Mouse (Mus musculus): ENCODE measurements around the gene Kcnn3.

Kcnn3 gene

DNA sequence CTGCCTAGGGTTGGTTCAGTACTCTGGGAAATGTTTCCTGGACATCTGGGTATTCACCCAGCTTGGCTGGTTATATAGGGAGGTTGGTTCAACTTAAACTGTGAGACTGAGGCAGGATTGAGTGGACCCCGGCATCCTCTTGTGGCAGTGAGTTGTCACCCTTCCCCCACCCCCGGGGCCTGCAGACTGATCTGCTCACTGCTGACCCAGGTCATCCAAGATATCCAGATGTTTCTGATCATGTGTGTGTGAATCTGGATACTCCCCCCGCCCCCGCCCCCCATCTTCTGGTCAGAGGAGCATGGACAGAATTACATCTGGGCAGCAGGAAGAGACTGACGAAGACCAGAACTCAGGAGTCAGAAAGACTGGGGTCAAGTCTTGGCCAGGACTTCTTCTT, 45.4 kb downstream of the Kcnn3 start:
- DNase-seq (ENCODE audit: low read depth): no peak

DNA sequence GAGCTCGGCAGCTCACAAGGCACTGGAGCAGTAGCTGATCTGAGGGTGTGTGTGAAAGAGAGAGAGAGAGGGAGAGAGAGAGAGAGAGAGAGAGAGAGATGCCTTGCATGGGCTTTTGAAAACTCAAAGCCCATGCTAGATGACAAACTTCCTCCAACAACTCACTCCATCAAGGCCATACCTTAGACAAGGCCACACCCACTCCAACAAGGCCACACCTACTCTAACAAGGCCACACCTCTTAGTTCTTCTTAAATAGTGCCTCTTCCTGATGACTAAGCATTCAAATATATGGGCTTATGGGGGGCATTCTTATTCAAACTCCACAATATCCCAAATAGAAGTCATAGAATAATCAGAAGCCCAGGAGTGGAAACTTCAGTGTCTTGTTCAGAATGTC, 49.1 kb downstream of the Kcnn3 start:
- no peak for DNase-seq (ENCODE audit: low read depth)

DNA sequence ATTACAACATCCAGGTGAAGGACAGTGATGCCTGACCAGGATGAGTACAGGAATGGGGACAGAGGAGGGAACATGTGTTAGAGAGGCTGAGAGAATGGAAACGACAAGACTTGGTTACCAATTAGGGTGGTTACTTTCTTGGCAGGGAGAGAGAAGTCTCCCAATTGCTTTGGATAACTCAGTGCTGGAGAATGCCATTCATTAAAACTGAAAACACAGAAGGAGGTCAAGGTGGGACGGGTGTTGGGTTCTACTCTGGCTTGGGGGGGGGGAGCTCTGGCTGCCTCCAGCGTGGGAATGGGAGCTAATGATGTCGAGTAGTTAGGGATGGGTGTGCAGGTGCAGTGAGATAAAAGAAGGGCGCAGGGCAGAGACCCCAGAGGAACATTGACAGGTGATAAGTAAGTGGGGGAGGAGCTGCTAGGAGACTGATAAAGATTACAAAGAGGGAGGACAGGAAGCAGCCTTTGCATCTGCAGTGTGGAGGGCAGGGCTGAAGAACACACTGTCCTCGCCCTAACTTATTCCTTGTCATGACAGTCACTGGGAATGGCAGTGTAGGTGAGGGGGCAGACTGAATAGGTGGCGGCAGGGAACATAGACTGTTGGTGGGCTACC, 49.9 kb downstream of the Kcnn3 start:
- no peak for DNase-seq (ENCODE audit: low read depth)

DNA sequence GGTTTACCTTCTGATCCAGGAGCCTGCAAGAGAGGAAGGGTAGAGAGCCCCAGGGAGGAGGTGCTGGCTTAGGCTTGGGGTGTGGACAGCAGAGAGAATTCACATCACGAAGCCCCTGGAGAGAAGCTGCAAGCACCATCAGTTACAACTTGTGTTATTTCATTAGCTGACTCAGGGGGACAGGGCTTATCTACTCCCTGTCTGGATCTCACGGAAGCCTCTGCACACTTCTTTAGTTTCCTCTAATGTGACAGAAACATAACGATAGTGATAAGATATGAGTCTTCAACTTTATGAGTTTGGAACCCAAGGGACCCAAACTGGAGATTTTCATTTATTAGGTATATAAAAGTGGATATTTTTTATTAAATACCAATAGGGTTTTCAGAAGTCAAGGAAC, 50.4 kb downstream of the Kcnn3 start:
- no peak for DNase-seq (ENCODE audit: low read depth)

DNA sequence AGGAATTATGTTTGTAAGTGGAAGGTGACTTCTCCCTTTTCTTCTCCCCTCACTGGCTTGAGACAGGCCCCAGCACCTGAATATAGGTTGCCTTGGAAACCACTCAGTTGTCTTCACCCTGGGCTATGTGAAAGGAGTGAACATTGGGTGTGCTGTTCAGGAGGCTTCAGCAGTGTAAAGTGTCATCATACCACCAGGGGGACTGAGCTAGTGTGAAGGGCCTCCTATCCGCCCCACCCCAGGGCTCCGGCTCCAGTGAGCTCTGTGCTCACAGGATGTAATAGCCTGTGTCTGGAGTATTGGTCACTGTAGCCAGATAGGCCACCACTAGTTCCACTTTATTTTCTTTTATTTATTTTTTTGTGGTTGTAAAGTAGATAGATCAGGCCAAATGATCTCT, 54.3 kb downstream of the Kcnn3 start:
- DNase-seq (ENCODE audit: low read depth): no peak

DNA sequence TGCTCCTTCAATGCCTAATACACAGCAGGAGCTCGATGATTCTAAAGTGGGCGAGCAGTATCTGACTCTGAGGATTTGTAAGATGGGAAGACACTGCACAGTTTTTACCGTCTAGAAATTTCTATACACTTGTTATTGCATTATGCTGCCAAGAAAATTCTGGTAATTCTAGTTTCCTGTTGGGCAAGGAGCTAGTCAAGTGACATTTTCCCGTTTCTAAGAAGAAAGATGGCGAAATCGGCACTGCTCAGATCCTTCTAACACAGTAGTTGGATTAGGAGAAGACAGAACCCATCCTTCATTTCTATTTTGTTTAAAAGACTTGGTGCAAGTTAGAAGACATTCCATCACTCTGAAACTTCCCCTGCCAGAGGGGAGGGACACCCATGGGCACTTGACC, 56.4 kb downstream of the Kcnn3 start:
- DNase-seq (ENCODE audit: low read depth): no peak

DNA sequence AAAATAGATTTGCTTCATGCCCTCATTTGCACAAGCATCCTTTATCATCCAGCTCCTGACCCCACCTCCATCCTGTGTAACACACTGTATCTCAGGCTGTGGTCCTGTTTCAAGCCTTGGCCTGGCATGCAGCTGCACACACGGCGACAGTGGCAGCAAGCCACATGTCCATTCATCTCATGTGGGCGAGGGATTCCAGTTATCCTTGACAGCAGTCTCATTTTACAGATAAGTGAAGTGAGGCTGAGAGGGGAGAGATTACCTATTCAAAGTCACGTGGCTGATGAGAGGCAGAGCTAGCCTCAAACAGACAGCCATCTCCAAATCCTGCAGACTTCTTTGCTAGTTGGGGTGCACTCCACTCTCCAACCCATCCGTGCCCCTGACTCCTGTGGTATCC, 57.2 kb downstream of the Kcnn3 start:
- DNase-seq (ENCODE audit: low read depth): no peak

DNA sequence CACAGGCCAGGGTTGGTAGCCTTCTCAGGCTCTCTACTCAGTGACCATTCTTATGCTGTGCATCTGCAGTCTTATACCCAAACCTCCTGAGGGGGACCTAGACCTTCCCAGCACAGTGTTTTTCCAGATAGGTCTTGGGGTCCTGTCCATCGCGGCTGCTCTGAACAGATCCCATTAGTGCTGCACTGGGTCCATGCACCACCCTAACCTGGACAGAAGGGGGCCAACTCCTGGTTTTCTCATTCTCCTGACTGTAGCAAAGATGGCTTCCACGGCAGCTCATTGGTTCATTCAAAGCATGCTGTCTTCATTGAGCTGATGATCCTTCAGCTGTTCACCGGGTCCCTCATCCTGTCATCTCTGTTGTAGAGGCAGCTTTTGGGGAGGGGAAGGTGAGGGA, 58.1 kb downstream of the Kcnn3 start:
- DNase-seq (ENCODE audit: low read depth): no peak

DNA sequence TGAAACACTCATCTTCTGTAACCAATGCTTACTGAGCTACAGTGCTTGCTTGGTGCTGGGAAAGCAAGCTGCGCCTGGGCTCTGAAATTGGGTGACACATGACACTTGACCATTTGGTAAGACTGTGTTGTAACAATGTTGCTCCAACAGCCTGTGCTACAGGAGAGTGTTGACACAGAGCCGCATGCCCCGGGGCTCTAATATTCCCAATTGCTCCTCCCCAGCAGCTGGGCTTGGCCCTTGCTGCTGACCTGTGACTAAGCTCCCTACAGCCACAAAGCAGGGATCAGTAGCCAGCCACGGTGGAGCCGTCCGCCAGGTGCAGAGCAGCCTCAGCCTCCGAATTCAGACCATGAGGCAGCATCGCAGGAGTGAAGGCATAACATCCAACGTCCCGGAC, 58.8 kb downstream of the Kcnn3 start:
- DNase-seq (ENCODE audit: low read depth): no peak

DNA sequence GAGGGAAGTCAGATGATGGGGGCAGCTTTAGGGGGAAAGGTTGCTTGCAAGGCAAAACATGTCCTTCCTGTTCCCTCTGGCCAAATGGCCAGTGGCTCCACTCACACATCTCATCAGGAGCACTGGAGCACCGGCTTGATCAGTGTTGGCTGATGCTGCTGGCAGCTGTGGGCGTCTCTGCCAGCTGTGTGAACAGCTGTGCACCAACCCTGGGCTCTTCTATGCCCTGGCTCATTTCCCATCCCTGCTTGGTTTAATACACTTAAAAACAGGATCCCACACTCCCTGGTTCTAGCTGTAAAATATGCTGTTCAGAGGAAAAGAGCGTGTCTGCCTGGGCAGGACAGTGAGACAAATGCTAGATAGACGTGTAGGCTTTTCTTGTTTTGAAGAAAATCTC, 64.3 kb downstream of the Kcnn3 start:
- no peak for DNase-seq (ENCODE audit: low read depth)

DNA sequence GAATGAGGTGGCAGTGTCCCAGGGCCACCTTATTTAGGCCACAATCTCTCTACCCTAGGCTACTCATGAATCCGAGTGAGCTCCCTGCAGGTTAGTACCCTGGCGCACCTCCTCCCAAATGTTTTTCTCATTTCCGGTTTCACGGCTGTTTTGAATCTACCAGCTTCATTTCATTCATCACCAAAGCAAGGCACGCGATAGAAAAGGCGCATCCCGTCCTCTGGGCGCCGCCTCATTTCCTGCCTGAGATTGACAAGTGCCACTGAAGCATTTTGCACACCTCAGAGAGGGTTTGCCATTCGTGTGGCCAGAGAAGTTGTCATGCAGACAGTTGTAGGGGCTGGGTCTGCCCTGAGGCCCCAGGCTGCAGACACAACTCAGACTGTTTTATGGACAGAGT, 68.5 kb downstream of the Kcnn3 start:
- DNase-seq (ENCODE audit: low read depth): no peak

DNA sequence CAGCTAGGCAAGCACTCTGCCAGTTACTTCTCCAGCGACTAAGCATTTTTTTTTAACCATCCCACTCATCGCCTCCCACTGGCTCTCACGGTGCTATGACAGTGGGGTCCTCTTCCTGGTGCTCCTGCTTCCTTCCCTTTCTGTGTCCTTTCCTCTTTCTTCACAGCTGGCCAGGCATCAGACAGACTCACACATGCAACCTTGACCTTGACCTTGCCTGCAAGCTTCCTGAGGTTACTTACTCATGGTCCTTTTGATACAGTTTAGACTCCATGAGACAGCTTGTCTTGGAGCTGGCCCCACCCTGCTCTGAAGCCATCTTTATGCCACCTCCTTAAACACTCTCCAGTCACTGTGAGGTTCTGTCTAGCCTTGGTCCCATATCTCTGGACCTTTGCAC, 69.4 kb downstream of the Kcnn3 start:
- no peak for DNase-seq (ENCODE audit: low read depth)

DNA sequence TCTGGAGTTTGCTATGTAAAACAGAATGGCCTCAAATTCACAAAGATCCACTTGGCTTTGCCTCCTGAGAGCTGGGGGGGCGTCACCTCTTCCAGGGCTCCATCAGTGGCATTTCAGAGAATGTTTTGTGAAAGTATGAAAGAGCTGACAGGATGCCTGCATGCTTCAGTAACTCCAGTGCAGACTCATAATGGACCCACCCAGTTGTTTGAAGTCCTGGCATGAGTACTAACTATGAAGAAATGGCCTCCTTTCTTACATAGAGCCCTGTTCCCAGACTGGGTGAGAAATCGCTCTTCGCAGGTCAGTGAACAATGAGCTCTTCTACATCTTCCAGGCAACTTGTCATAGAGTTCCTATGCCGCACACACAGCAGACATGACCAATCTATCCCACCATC, 70.4 kb downstream of the Kcnn3 start:
- DNase-seq (ENCODE audit: low read depth): no peak

DNA sequence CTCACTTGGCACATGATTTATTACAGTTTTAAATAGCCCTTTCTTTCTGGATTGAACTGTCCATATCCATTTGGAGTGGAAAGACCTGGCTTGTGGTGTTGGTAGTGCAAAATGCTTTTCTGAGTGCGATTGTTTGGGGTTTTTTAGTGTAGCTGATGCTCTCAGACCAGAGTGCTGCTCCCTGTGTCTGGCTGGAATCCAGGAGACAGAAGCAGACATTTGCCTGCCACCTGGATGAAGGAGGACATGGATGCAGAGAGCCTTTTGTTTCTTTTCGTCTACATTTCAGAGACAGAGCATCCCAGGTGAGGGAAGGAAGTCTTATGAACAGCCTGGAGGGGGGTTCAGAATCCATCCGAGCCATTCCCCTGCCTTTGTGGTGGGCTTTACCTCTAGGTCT, 71.5 kb downstream of the Kcnn3 start:
- no peak for DNase-seq (ENCODE audit: low read depth)

DNA sequence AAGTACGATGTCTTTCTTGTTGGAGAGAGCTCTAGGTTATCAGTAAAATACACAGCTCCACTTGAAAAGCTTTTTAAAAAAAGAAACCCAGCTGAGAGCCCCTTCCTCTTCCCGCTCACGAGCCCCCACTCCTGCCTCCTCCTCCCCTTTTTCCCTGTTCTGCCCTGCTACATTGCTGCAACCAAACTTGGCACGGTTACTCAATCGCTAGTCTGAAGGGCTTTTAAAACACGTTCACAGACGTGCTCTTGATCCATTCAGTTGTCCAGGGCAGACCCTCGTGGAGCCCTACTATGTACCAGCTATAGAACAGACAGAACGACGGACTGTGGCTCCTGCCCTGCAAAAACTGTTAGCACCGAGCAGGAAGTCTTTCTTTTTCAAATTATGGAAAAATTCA, 72.8 kb downstream of the Kcnn3 start:
- no peak for DNase-seq (ENCODE audit: low read depth)

DNA sequence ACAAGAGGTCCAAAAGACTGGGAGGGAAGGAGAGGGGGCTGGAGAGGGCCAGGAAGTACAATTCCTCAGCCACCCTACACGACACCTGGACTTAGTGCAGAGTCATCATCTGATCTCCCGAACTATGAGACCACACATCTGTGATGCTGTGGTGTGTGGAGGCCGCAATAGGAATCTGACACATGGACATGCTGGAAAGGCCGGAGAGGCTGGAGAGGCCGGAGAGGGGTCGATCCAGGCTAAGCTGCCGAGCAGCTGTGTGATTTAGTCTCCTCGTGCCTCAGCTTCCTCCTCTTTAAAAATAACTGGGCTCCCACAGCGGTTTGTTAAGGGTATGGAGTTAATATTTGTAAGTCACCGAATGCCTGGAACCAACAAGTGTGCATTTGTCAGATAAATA, 73.6 kb downstream of the Kcnn3 start:
- no peak for DNase-seq (ENCODE audit: low read depth)

DNA sequence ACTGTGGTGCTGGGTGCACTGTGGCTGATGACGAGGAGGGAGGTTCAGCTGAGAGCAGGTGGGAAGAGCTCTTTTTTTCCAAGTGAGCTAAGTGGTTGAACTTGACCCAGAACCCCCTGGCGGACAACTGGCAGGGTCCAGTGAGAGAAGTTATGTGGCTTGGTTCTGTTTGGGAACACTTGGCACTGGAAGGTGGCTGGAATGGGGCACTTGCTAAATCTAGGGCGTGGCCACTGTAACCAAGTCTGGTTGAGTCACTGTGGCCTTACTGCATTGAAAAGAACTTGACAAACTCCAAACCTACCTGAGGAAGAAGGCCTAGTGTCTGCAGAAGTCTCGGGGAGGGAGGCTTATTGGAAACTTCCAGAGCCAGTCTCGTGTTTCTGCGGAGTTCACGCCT, 78.4 kb downstream of the Kcnn3 start:
- DNase-seq (ENCODE audit: low read depth): no peak

DNA sequence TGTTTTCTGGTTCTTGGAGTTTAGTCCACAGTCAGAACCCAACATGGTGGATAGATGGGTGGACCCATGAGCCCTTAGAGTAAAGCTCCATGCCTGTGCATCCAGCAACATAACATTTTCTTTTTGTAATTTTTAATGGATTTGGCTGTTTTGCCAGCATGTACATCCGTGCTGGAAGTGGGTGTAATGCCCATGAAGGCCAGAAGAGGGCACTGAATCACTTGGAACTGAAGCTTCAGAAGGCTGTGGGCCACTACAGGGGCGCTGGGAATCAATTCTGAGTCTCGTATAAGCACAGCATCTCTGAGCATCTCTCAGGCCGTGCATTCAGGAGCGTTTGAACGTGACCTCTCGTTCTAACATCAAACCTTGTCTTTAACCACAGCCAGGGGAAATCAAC, 79.0 kb downstream of the Kcnn3 start:
- DNase-seq (ENCODE audit: low read depth): no peak

DNA sequence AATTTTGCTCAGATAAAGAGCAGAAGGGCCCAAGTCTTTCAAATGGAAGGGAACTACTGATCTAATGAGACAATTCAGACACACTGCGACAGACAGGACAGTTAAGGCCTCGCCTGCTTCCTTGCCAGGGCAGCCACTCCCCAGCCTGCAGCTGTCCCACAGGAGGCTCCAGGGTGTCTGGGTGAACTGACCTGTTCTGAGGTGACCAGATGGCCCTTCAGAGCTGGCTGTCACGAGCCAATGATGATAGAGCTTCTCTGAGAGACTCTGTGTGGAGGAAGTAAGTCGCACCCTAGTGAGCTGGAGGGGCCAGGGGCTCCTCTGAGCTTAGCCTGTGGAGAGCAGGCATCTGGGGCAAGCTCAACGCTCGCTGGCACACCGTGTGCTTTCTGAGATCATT, 81.1 kb downstream of the Kcnn3 start:
- DNase-seq (ENCODE audit: low read depth): no peak

DNA sequence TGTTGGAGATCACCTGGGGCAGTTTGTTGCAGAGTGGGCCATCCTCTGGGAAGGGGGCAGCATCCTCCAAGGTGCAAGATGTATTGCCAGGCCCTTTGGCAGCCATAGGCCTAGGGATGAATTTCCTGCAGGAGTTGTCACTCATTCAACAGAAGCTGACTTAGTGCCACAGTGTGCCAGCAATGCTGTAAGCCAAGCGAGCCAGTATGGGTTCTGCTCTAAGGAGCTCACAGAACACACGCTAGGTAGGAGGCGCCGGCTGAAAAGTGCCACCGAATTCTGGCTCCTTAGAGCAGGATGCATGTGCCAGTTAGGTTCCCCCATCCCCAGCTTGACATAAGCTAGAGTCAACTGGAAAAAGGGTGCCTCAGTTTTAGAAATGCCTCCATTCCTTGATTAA, 83.3 kb downstream of the Kcnn3 start:
- no peak for DNase-seq (ENCODE audit: low read depth)

DNA sequence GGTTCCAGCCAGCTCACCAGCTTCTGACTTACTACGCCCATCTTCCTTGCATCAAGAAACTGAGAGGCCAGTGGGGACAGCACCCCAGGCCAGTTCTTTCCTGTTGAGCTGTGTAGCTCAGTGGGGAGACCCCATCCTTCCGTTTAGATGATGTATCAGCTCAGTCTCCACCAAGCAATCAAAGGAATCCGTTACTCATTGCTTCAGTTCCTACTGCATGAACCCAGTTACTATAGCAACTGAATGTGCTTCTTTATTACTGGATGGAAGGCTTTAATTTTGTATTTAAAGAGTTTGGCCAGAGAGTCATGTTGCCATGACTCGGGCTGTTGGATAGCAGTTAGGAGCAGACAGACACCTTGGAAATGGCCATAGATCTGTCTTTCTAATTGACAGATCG, 85.3 kb downstream of the Kcnn3 start:
- DNase-seq (ENCODE audit: low read depth): no peak

DNA sequence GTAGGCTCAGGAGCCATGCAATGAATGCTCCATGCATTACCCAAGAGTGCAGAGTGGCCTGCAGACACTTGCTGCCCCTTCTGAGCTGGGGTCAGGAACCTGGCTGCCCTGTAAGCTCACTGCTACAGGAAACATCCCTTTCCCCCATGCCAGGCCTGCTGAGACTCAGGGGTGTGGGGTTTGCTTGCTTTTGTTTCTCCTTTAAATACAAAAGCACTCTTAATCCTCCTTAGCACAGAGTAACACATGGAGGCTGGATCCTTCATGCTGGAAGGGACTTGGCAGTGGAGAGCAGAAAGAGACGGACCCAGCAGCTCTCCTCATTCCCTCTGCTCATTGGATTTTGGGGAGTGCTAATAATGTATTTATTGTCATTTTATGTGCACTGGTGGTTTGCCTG, 87.4 kb downstream of the Kcnn3 start:
- no peak for DNase-seq (ENCODE audit: low read depth)

DNA sequence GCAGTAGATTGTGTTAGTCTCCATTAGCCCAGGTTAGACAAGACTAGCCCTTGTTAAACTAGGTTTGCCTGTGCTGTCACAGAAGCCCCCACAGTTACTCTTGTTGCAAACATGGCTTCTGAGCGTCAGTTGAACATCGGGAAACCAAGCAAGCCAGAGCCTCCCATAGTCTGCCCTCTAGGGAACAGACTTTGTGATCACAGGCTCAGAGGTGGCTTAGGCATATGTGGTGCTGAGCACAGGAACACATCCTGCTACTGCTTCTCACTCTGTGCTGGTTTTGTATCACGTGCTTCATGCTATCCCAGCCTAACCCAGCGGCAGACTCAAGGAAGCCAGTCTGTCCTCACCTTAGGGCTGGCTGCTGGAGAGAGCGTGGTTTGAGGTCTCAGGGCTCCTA, 92.1 kb downstream of the Kcnn3 start:
- no peak for DNase-seq (ENCODE audit: low read depth)

DNA sequence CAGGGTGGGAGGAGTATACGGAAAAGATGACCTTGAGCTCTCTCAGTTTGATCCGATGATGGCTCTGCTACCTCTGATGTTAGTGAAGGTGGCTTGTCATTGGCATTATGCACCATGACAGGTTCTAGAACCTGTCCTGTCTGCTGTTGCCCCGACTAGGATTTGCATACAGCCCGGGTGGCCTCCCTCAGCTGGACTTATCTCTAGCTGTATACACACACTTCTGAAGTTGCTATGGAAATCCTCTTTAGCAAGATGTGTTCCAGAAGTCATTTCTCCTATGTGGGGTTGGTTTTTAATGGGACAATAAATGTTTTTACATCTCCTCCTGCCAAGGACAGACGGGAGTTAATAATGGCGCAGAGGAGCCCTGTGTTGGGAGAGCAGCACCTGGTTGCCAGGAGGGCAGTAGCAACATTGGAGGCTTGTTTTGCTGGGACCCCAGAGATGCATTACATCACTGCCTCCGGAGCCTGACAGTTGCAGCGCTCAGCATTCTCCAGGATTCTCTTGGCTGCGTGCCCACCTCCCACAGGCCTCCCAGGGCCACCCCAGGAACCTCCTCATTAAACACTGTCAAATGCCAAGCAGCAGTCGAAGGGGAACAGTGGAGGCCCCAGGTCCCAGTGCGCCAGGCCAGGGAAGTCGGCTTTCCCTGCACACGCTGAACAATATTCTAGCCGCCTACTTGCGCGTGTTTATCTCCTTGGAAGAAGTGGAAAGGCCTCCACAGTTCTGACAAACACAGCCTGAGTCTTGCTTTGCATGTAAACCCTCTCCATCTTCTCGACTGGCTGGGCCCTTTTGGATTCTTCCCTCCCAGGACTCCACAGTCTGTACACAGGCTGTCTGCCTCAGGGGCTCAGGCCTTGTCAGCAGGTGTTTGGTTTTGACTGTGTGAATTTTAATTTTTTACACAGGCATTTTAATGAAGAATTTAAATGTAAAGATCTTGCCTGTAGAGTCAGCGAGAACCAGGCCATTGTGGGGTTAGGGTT, 93.9 kb downstream of the Kcnn3 start:
- DNase-seq (ENCODE audit: low read depth): no peak

All from c-Kit-positive CD71-negative TER-119-negative erythroid progenitor cells, embryonic 14.5 days (primary cell).